Mouse (Mus musculus) lung, postnatal 0 days (tissue): ENCODE data around the gene Mapk8ip1.

Source experiments
- CTCF ChIP-seq: IDR thresholded peaks from 2 replicates; pipeline ENCODE4 v1.5.1; 2016; ENCODE audit warnings: antibody characterized with exemption, mild to moderate bottlenecking
- EP300 ChIP-seq: IDR thresholded peaks from 2 replicates; pipeline ENCODE4 v1.6.1; 2016; ENCODE audit warnings: antibody characterized with exemption, mild to moderate bottlenecking, control low read depth

GRCm38 (mm10) chr2:92365568-92365967 is 35.5 kb downstream of the Mapk8ip1 start:
- no peak for TF ChIP-seq CTCF
- no peak for TF ChIP-seq EP300
